Mouse (Mus musculus) fat pad, adult 2 months (tissue): ENCODE results near the gene Prom2.
A peak's percentile ranks its signal among the peaks of the same experiment; 100 is the strongest.

Source experiments
- DNase-seq: peaks from one replicate; pipeline ENCODE4 v3.0.0-alpha.2; 2011; ENCODE audit warnings: low read depth, low spot score; ENCODE audit errors: extremely low read depth

The Prom2 gene

GRCm38 (mm10) chr2:127484476-127485170, 56.6 kb downstream of the Prom2 start:
- no peak for DNase-seq

- DNase-seq = no peak
These were observed 58.3 kb downstream of the Prom2 start for GRCm38 (mm10) chr2:127483001-127483400.

GRCm38 (mm10) chr2:127482533-127482911, 58.7 kb downstream of the Prom2 start:
- DNase-seq = no peak

- DNase-seq = no peak
These were observed 59.3 kb downstream of the Prom2 start for GRCm38 (mm10) chr2:127481841-127482532.

GRCm38 (mm10) chr2:127479763-127480162, 61.5 kb downstream of the Prom2 start:
- peak; percentile 68 for DNase-seq

GRCm38 (mm10) chr2:127479210-127479609, 62.1 kb downstream of the Prom2 start:
- DNase-seq = no peak
